Mouse (Mus musculus): ENCODE results near the gene Tti1. TPM values are rescaled to one million over a fixed set of nuclear protein-coding genes. Genes with fewer than 3 reads are reported as not detected.

Gene Tti1
- polyA plus RNA-seq, 1 experiment from 2014 or later, result 34.5 TPM

DNA sequence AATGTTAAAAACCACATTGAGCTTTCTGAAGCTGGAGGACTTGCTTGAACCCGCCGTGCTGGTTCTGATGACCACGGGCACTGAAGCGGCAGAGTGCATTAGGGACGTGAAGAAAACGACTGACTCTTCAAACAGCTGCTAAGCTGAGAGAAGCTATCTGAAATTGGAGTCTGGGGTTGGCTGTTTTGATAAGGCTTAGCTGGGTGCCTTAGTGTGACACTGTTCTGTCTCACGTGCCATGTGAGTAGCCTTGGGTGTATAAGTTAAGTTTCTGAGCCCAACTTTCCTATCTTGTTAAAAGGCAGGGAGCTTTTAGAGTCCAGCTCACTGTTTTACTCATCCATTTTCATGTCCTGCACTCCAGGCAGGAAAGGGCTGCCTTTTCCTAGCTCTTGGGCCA lies 8.7 kb upstream of the Tti1 start:
- H3K4me1 ChIP-seq, result no peaks in the 10 kb centered on the region
- no peaks in the 10 kb centered on the region for H3K27me3 ChIP-seq
- H3K9me3 ChIP-seq, result no peaks in the 10 kb centered on the region
- H3K27ac ChIP-seq, result no peak overlapping the region
- H3K36me3 ChIP-seq (replicated peaks), result peaks cover 27% of the 10 kb centered on the region
- no peak for ATAC-seq (ENCODE audit: low FRiP score)
- no peak overlapping the region for H3K4me3 ChIP-seq (replicated peaks)
- WGBS, result 93% methylated on average over 7 of the region's 7 CpGs
- H3K4me2 ChIP-seq, result no peak overlapping the region
- H3K9ac ChIP-seq, result no peak overlapping the region

- Histone ChIP-seq H3K4me1 (peaks cover 4% of the 10 kb centered on the region), H3K27me3 (no peaks in the 10 kb centered on the region), H3K36me3 (replicated peaks) (peaks cover 27% of the 10 kb centered on the region), H3K9ac (no peak overlapping the region), H3K27ac (no peak overlapping the region), H3K4me3 (replicated peaks) (no peak overlapping the region), H3K4me2 (no peak overlapping the region), H3K9me3 (no peaks in the 10 kb centered on the region)
- WGBS, result 90% methylated on average over 6 of the region's 6 CpGs
- ATAC-seq (ENCODE audit: low FRiP score), result no peak
Measured at GRCm38 (mm10) chr2:158036408-158036807, 8.2 kb upstream of the Tti1 start.

GRCm38 (mm10) chr2:158035813-158036212 lies 7.6 kb upstream of the Tti1 start:
- 93% methylated on average over 2 of the region's 2 CpGs for WGBS
- no peak overlapping the region for H3K9ac ChIP-seq
- H3K4me2 ChIP-seq, result no peak overlapping the region
- no peak overlapping the region for H3K27ac ChIP-seq
- no peak for ATAC-seq (ENCODE audit: low FRiP score)
- peaks cover 24% of the 10 kb centered on the region for H3K36me3 ChIP-seq (replicated peaks)
- peaks cover 9% of the 10 kb centered on the region for H3K4me1 ChIP-seq
- no peaks in the 10 kb centered on the region for H3K9me3 ChIP-seq
- H3K4me3 ChIP-seq (replicated peaks), result no peak overlapping the region
- H3K27me3 ChIP-seq, result no peaks in the 10 kb centered on the region

GRCm38 (mm10) chr2:158030007-158030406 lies 1.8 kb upstream of the Tti1 start:
- ATAC-seq (ENCODE audit: low FRiP score), result no peak
- H3K9ac ChIP-seq, result peak overlapping the region; percentile 29
- H3K4me2 ChIP-seq, result peak overlapping the region; percentile 79
- H3K9me3 ChIP-seq, result no peaks in the 10 kb centered on the region
- 0 out of 2 replicates have a peak, but pooled peaks cover 3% of the 10 kb centered on the region for H3K36me3 ChIP-seq (replicated peaks)
- H3K27ac ChIP-seq, result no peak overlapping the region
- peak overlapping the region; percentile 96 for H3K4me3 ChIP-seq (replicated peaks)
- peaks cover 38% of the 10 kb centered on the region for H3K4me1 ChIP-seq
- no peaks in the 10 kb centered on the region for H3K27me3 ChIP-seq
- 85% methylated on average over 7 of the region's 7 CpGs for WGBS

GRCm38 (mm10) chr2:158027855-158028353 lies 329 bp downstream of the Tti1 start:
- Histone ChIP-seq H3K9ac (peak overlapping the region; percentile 95), H3K4me1 (peaks cover 38% of the 10 kb centered on the region), H3K27ac (peak overlapping the region; percentile 93), H3K4me3 (replicated peaks) (peak overlapping the region; percentile 96), H3K36me3 (replicated peaks) (no peaks in the 10 kb centered on the region), H3K27me3 (no peaks in the 10 kb centered on the region), H3K9me3 (no peaks in the 10 kb centered on the region), H3K4me2 (peak overlapping the region; percentile 79)
- WGBS, result under 1% methylated on average over 16 of the region's 16 CpGs
- ATAC-seq (ENCODE audit: low FRiP score), result no peak

DNA sequence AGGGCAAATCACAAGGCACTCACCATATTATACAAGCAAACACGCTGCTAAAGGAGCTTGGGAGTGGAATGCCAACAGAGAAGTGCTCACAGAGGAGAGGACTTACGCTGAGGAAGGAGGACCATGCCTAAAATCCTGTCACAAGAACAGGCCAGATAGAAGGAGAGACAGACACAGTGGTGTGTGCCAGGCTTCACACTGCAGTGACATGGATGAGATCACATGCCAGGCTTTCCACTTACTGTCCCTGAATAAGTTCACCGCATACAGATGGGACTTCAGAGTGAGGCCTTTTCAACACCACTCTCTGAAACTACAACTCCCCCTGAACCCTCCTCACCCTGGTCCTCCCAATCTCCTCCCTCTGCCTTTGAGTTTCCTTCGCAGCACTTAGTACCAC lies 10.9 kb downstream of the Tti1 start:
- Histone ChIP-seq H3K36me3 (replicated peaks) (no peaks in the 10 kb centered on the region), H3K4me2 (no peak overlapping the region), H3K9ac (no peak overlapping the region), H3K9me3 (no peaks in the 10 kb centered on the region), H3K27ac (no peak overlapping the region), H3K27me3 (no peaks in the 10 kb centered on the region), H3K4me1 (no peaks in the 10 kb centered on the region), H3K4me3 (replicated peaks) (no peak overlapping the region)
- 87% methylated on average over 4 of the region's 4 CpGs for WGBS
- ATAC-seq (ENCODE audit: low FRiP score), result no peak

DNA sequence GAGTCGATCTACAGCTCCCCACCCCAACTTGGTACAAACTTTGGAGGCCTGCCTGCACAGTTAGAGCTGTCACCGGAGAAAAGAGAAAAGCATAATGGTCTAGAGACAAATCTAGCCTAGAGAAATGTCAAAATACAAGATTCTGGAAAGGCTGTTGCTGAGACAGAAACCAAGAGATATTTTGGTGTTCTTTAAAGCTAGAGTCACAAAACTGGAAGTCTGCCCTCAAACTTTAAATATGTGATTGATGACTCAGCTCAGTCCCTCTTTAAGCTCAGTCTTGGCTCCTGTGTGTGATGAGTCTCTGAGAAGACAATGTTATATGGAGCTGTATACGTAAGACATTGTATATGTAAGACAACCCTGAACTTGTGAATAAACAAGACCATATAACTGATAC lies 15.6 kb downstream of the Tti1 start:
- Histone ChIP-seq H3K4me1 (no peaks in the 10 kb centered on the region), H3K27me3 (no peaks in the 10 kb centered on the region), H3K36me3 (replicated peaks) (peaks cover 16% of the 10 kb centered on the region), H3K9ac (no peak overlapping the region), H3K9me3 (no peaks in the 10 kb centered on the region), H3K27ac (no peak overlapping the region), H3K4me2 (no peak overlapping the region), H3K4me3 (replicated peaks) (no peak overlapping the region)
- WGBS, result 92% methylated on average over 3 of the region's 3 CpGs
- ATAC-seq (ENCODE audit: low FRiP score), result no peak

DNA sequence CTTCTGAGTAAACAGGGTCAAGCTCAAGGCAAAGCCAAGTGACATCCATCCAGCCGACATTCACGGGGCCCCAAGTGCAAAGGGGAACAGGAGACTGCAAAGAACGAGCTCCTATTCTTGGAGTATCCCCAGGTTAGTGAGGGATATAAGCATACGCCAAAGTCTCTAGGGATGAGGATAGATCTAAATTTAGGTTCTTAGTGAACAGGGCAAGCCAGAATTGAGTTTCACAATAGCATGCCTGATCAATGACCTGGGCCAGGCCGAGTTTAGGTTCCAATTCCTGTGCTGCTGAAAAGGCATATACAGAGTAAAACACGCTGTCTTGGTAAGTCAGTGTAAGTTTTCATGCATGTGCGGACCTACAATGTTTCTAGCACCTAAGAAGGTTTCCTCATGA lies 18.9 kb downstream of the Tti1 start:
- H3K4me3 ChIP-seq (replicated peaks), result no peak overlapping the region
- no peaks in the 10 kb centered on the region for H3K4me1 ChIP-seq
- ATAC-seq (ENCODE audit: low FRiP score), result no peak
- 89% methylated on average over 7 of the region's 7 CpGs for WGBS
- no peaks in the 10 kb centered on the region for H3K27me3 ChIP-seq
- H3K9me3 ChIP-seq, result no peaks in the 10 kb centered on the region
- no peak overlapping the region for H3K9ac ChIP-seq
- no peak overlapping the region for H3K4me2 ChIP-seq
- H3K36me3 ChIP-seq (replicated peaks), result peaks cover 41% of the 10 kb centered on the region
- no peak overlapping the region for H3K27ac ChIP-seq

GRCm38 (mm10) chr2:158005641-158006040 lies 22.6 kb downstream of the Tti1 start:
- no peak overlapping the region for H3K4me3 ChIP-seq (replicated peaks)
- no peak overlapping the region for H3K4me2 ChIP-seq
- H3K27ac ChIP-seq, result no peak overlapping the region
- 94% methylated on average over 4 of the region's 4 CpGs for WGBS
- no peaks in the 10 kb centered on the region for H3K27me3 ChIP-seq
- H3K4me1 ChIP-seq, result no peaks in the 10 kb centered on the region
- H3K9me3 ChIP-seq, result no peaks in the 10 kb centered on the region
- H3K9ac ChIP-seq, result no peak overlapping the region
- peaks cover 41% of the 10 kb centered on the region for H3K36me3 ChIP-seq (replicated peaks)
- no peak for ATAC-seq (ENCODE audit: low FRiP score)

- ATAC-seq (ENCODE audit: low FRiP score), result no peak
- Histone ChIP-seq H3K4me1 (no peaks in the 10 kb centered on the region), H3K27me3 (no peaks in the 10 kb centered on the region), H3K4me2 (no peak overlapping the region), H3K9me3 (no peaks in the 10 kb centered on the region), H3K36me3 (replicated peaks) (peaks cover 43% of the 10 kb centered on the region), H3K4me3 (replicated peaks) (no peak overlapping the region), H3K27ac (no peak overlapping the region), H3K9ac (no peak overlapping the region)
- 92% methylated on average over 6 of the region's 6 CpGs for WGBS
Measured at GRCm38 (mm10) chr2:158004620-158005019, 23.6 kb downstream of the Tti1 start.

DNA sequence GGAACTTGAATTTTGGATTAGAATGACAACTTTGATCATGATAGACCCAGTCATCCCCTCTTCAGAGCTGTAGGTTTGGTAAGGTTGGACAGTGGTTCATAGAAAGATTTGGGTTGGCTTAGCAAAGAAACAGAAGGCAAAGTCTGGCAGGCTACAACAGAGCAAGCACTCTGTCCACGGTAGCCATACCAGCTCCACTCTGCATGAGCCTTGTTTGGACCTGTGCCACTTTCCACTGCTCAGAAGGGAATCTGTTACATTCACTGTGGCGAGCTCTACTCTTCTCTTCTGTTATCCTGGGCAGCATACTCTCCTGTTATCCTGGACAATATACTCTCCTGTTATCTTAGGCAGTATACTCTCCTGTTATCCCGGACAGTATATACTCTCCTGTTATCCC lies 29.4 kb downstream of the Tti1 start:
- Histone ChIP-seq H3K27me3 (no peaks in the 10 kb centered on the region), H3K27ac (no peak overlapping the region), H3K4me3 (replicated peaks) (no peak overlapping the region), H3K4me1 (no peaks in the 10 kb centered on the region), H3K9me3 (no peaks in the 10 kb centered on the region), H3K4me2 (no peak overlapping the region), H3K36me3 (replicated peaks) (peaks cover 36% of the 10 kb centered on the region), H3K9ac (no peak overlapping the region)
- no peak for ATAC-seq (ENCODE audit: low FRiP score)
- WGBS, result 95% methylated on average over 3 of the region's 3 CpGs

DNA sequence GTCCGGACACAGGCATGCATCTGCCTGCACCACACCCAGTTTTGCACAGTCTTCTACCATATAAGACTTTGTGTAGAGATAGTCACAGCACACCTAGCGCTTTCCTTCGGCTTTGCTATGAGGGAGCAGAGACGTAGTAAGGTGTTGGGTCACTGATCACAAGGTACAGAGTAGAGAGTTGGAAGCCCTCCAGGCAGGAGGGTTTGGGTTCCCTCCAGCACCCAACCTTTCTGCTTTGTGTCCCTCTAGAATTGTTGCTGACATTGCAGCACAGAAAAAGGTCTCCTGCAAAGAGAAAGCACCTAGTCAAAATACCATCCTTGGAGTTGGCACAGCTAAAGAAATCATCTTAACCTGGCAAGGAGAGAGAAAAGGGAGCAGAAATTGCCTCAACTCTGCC lies 35.7 kb downstream of the Tti1 start:
- Histone ChIP-seq H3K27me3 (no peaks in the 10 kb centered on the region), H3K4me3 (replicated peaks) (no peak overlapping the region), H3K4me2 (no peak overlapping the region), H3K36me3 (replicated peaks) (peaks cover 61% of the 10 kb centered on the region), H3K4me1 (0 out of 2 replicates have a peak, but pooled peaks cover 2% of the 10 kb centered on the region), H3K9me3 (no peaks in the 10 kb centered on the region), H3K9ac (no peak overlapping the region), H3K27ac (no peak overlapping the region)
- ATAC-seq (ENCODE audit: low FRiP score), result no peak
- 95% methylated on average over 4 of the region's 4 CpGs for WGBS

- H3K9ac ChIP-seq, result no peak overlapping the region
- no peak overlapping the region for H3K27ac ChIP-seq
- H3K36me3 ChIP-seq (replicated peaks), result peaks cover 47% of the 10 kb centered on the region
- H3K4me2 ChIP-seq, result no peak overlapping the region
- H3K9me3 ChIP-seq, result no peaks in the 10 kb centered on the region
- no peak for ATAC-seq (ENCODE audit: low FRiP score)
- no peak overlapping the region for H3K4me3 ChIP-seq (replicated peaks)
- WGBS, result 87% methylated on average over 6 of the region's 6 CpGs
- no peaks in the 10 kb centered on the region for H3K27me3 ChIP-seq
- H3K4me1 ChIP-seq, result 0 out of 2 replicates have a peak, but pooled peaks cover 2% of the 10 kb centered on the region
Measured at GRCm38 (mm10) chr2:157991026-157991425, 37.2 kb downstream of the Tti1 start.

Data from forebrain, embryonic 12.5 days (tissue).